Mouse (Mus musculus): ENCODE data around the gene Ntm. TPM values are rescaled to one million over a fixed set of nuclear protein-coding genes. Genes with fewer than 3 reads are reported as not detected.

The Ntm gene
- polyA plus RNA-seq, 1 experiment from 2014 or later: 20.7 TPM

GRCm38 (mm10) chr9:29433156-29433555 is 529.8 kb downstream of the Ntm start:
- H3K27ac ChIP-seq: no peak overlapping the region

DNA sequence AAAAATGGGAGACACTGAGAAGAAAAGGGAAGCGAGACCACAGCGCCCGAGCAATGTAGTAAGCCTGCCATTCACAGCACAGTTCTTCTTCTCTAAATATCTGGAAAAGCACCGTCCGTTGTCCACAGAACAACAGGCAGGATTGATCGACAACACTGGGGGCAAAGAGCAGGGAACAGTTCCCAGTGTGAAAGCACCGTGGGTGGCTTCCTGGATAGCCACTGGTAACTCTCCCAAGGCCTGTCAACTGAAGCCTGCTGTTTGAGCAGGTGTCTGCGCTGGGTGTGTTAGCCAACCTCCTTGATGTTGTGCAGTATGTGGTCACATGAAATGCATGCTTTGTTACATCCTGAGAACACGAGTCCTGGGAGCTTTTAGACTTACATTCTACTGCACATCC is 531.4 kb downstream of the Ntm start:
- 75% methylated on average over 9 of the region's 9 CpGs for WGBS
- peaks cover 55% of the 10 kb centered on the region for H3K27me3 ChIP-seq (ENCODE audit: insufficient read depth, poor library complexity, severe bottlenecking)

More at GRCm38 (mm10) chr9:29433156-29433555, 529.8 kb downstream of the Ntm start:
- no peak overlapping the region for H3K4me3 ChIP-seq
- 14% methylated on average over 7 of the region's 7 CpGs for WGBS
- no peak for DNase-seq (ENCODE audit: low spot score)
- peaks cover 29% of the 10 kb centered on the region for H3K4me1 ChIP-seq
- no peaks in the 10 kb centered on the region for H3K36me3 ChIP-seq
- H3K27me3 ChIP-seq (ENCODE audit: insufficient read depth, poor library complexity, severe bottlenecking): peaks cover 63% of the 10 kb centered on the region
- H3K9me3 ChIP-seq: no peaks in the 10 kb centered on the region

GRCm38 (mm10) chr9:29430189-29430588 is 532.8 kb downstream of the Ntm start:
- WGBS: 81% methylated on average over 3 of the region's 3 CpGs

More for the DNA sequence above, 531.4 kb downstream of the Ntm start:
- H3K4me1 ChIP-seq: peaks cover 29% of the 10 kb centered on the region
- H3K27ac ChIP-seq: no peak overlapping the region
- no peaks in the 10 kb centered on the region for H3K9me3 ChIP-seq
- no peaks in the 10 kb centered on the region for H3K36me3 ChIP-seq
- H3K4me3 ChIP-seq: no peak overlapping the region
- no peak for DNase-seq (ENCODE audit: low spot score)

GRCm38 (mm10) chr9:29428322-29428721 is 534.6 kb downstream of the Ntm start:
- Histone ChIP-seq H3K4me3 (no peak overlapping the region), H3K36me3 (no peaks in the 10 kb centered on the region), H3K4me1 (peaks cover 12% of the 10 kb centered on the region), H3K27me3 (ENCODE audit: insufficient read depth, poor library complexity, severe bottlenecking) (peaks cover 43% of the 10 kb centered on the region), H3K27ac (no peak overlapping the region), H3K9me3 (no peaks in the 10 kb centered on the region)
- no peak for DNase-seq (ENCODE audit: low spot score)
- 25% methylated on average over 7 of the region's 7 CpGs for WGBS

More at GRCm38 (mm10) chr9:29430189-29430588, 532.8 kb downstream of the Ntm start:
- peaks cover 29% of the 10 kb centered on the region for H3K4me1 ChIP-seq
- no peaks in the 10 kb centered on the region for H3K36me3 ChIP-seq
- DNase-seq (ENCODE audit: low spot score): no peak
- no peak overlapping the region for H3K27ac ChIP-seq
- no peak overlapping the region for H3K4me3 ChIP-seq
- H3K9me3 ChIP-seq: no peaks in the 10 kb centered on the region
- H3K27me3 ChIP-seq (ENCODE audit: insufficient read depth, poor library complexity, severe bottlenecking): peaks cover 43% of the 10 kb centered on the region

DNA sequence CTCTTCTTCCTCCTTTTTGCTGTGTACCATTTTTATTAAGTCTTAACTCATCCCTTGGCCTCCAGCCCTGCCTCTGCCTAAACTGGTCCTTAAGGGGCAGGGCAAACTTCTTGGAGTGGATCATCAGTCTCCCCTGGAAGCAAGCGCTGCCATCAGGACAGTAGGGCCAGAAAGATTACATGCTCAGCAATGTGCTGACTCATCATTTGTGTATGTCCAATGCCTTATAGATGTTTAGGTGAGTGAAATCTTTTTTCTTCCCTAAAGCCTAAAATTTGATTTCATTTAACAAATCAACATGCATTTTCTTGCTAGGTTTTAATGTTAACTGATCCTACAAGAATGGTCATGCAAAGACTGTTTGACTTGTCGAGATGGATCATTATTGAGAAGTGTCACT is 536.7 kb downstream of the Ntm start:
- 83% methylated on average over 2 of the region's 2 CpGs for WGBS

DNA sequence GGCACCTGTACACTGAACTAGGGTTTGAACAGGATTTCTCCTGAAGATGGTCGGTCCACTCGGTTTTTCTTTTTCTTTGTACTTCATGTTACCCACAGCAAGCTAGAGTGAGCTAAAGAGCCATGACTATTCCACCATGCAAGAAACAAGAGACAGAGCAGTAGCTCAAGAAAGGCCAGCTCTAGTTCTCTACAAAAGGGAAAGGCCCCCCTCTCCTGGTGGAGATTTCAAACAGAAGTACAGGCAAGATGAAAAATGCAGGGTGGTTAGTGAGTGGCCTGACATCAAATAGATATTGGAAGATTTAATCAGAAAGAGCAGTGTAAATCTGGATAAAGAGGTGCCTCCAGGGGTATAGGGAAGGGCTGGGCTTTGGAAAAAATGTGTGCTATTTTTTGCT is 547.4 kb downstream of the Ntm start:
- Histone ChIP-seq H3K4me1 (peaks cover 8% of the 10 kb centered on the region; the same call in 1 of the 2 replicates), H3K27ac (no peak overlapping the region), H3K9me3 (no peaks in the 10 kb centered on the region), H3K27me3 (ENCODE audit: insufficient read depth, poor library complexity, severe bottlenecking) (peaks cover 62% of the 10 kb centered on the region), H3K36me3 (no peaks in the 10 kb centered on the region), H3K4me3 (no peak overlapping the region)
- DNase-seq (ENCODE audit: low spot score): no peak
- WGBS: 79% methylated on average over 2 of the region's 2 CpGs

More for the DNA sequence above, 536.7 kb downstream of the Ntm start:
- DNase-seq (ENCODE audit: low spot score): no peak
- Histone ChIP-seq H3K36me3 (no peaks in the 10 kb centered on the region), H3K4me1 (peaks cover 7% of the 10 kb centered on the region), H3K27ac (no peak overlapping the region), H3K9me3 (no peaks in the 10 kb centered on the region), H3K27me3 (ENCODE audit: insufficient read depth, poor library complexity, severe bottlenecking) (peaks cover 39% of the 10 kb centered on the region), H3K4me3 (no peak overlapping the region)

GRCm38 (mm10) chr9:29413126-29413525 is 549.8 kb downstream of the Ntm start:
- Histone ChIP-seq H3K9me3 (no peaks in the 10 kb centered on the region), H3K27me3 (ENCODE audit: insufficient read depth, poor library complexity, severe bottlenecking) (peaks cover 71% of the 10 kb centered on the region), H3K4me1 (peaks cover 8% of the 10 kb centered on the region; the same call in 1 of the 2 replicates), H3K36me3 (no peaks in the 10 kb centered on the region), H3K4me3 (no peak overlapping the region), H3K27ac (no peak overlapping the region)
- no peak for DNase-seq (ENCODE audit: low spot score)
- WGBS: 56% methylated on average over 4 of the region's 4 CpGs

DNA sequence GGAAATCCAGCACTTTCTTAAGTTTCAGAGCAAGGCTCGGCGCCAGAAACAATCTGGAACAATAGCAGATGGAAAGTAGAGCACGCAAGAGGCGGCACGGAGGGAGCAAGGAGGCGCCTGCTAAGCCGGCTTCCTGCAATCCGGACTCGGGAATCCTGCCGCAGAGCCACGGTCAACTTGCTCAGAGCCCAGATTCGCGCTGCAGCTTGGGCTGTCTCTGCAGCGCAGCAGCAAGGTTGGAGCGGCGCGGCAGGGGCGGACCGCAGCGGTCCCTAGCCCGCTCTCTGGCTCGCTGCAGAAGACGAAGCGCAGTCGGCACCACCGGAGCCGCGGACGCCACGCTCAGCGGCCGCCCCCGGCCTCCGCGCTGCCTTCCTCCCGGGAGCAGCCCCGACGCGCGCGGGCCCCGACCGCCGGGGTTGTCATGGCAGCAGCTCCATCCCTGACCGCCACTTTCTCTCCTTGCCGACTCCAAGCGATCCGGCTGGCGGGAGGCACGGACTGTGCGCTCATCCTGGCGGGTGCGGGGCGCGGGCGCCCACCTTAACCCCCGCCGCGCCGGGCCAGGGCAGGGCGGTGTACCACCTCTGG is 550.7 kb downstream of the Ntm start:
- peak overlapping the region; percentile 72 for H3K4me3 ChIP-seq
- H3K27ac ChIP-seq: peak overlapping the region; percentile 83
- no peaks in the 10 kb centered on the region for H3K9me3 ChIP-seq
- peaks cover 64% of the 10 kb centered on the region for H3K27me3 ChIP-seq (ENCODE audit: insufficient read depth, poor library complexity, severe bottlenecking)
- H3K36me3 ChIP-seq: no peaks in the 10 kb centered on the region
- DNase-seq (ENCODE audit: low spot score): peak; percentile 79
- WGBS: under 1% methylated on average over 61 of the region's 61 CpGs
- H3K4me1 ChIP-seq: peaks cover 8% of the 10 kb centered on the region; the same call in 1 of the 2 replicates

DNA sequence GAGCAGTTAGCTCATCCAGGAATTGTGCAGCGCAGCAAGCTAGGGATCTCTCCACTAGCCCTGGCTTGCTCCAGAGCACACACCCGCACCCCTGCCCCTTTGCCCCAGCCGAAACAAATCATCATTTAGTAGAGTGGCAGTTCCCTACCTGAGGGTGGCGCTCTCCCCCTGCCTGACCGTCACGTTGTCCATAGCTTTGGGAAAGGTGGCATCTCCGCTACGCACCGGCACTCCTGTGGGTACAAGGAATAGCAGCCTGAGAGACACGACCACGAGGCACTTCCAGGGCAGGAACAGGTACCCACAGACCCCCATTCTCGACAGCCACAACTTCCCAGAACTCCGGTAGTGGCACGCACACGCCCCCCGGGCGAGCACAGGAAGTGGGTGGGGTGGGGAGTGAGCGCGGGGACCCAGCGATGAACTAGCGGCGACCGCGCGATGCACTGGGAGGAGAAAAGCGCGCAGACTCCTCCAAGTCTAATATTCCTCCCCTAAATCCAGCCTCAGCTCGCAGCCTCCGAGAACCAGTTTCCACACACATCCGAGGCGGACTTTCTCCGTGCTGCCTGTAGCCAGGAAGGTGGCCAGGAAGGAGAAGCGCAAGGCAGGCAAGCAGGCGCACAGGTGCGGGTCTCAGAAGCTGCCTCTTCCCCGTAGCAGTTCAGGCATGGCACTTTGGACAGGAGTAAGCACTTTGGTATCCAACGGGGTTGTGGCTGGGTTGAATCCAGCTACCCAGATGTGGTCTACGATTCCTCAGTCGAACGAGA is 551.3 kb downstream of the Ntm start:
- Histone ChIP-seq H3K27ac (peak overlapping the region; percentile 83), H3K4me1 (peaks cover 8% of the 10 kb centered on the region; the same call in 1 of the 2 replicates), H3K4me3 (peak overlapping the region; percentile 72), H3K9me3 (no peaks in the 10 kb centered on the region), H3K36me3 (no peaks in the 10 kb centered on the region), H3K27me3 (ENCODE audit: insufficient read depth, poor library complexity, severe bottlenecking) (peaks cover 57% of the 10 kb centered on the region)
- peak; percentile 78 for DNase-seq (ENCODE audit: low spot score)
- WGBS: under 1% methylated on average over 40 of the region's 40 CpGs

DNA sequence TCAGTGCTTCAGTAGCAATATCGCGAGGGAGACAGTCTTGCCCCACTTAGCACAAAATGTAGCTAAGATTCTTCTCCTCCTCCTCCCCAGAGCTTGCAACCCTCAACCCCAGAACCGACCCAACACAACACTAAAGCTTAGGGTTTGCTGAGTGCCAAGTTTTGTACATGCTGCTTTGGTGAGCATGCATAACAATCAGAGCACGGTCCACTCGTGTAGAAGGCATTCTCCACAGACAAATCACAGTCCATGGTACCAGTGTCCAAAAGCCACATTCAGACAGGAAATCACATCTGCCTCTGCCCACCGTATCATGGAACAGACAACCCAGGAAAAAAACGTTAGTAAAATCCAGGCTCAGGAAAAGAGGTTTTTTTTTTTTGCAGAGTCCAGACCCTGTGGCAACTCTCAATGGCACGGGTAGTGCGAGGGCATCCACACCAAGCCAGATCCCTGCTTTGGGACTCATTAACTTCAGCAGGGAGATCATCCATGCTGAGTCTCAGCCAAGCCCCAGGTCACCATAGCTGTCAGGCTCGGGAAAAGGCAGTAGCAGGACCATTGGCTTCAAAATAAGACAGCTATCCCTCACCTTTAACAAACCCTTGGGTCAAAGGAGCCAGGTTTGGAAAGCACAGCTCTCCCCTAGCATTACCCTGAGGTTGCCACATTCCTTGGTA is 552.1 kb downstream of the Ntm start:
- peaks cover 51% of the 10 kb centered on the region for H3K27me3 ChIP-seq (ENCODE audit: insufficient read depth, poor library complexity, severe bottlenecking)
- DNase-seq (ENCODE audit: low spot score): no peak
- H3K4me1 ChIP-seq: peaks cover 8% of the 10 kb centered on the region; the same call in 1 of the 2 replicates
- H3K4me3 ChIP-seq: peak overlapping the region; percentile 72
- H3K27ac ChIP-seq: 0 out of 2 replicates have a peak overlapping the region, but pooled peaks have one; percentile 16
- H3K36me3 ChIP-seq: no peaks in the 10 kb centered on the region
- 51% methylated on average over 10 of the region's 10 CpGs for WGBS
- no peaks in the 10 kb centered on the region for H3K9me3 ChIP-seq

DNA sequence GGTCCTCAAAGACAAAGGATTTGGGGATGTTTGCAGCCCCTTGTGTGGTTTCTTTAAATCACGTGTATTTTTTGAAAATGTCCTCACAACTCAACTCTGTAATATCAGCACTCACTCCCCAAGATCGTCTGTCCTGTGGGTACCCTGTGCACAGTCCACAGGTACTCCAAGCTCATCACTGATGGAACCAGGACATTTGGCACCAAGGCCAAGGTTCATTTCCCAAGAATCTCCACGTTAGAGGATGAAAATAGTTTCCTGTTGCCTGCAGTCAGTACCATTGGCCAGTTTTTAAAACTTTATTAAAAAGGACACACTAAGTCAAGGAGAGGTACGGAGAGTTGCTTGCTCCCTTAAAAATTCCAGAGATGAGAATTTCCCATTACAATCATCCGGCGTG is 552.7 kb downstream of the Ntm start:
- Histone ChIP-seq H3K36me3 (no peaks in the 10 kb centered on the region), H3K4me1 (peaks cover 8% of the 10 kb centered on the region; the same call in 1 of the 2 replicates), H3K4me3 (0 out of 2 replicates have a peak overlapping the region, but pooled peaks have one; percentile 72), H3K27ac (no peak overlapping the region), H3K9me3 (no peaks in the 10 kb centered on the region), H3K27me3 (ENCODE audit: insufficient read depth, poor library complexity, severe bottlenecking) (peaks cover 47% of the 10 kb centered on the region)
- 72% methylated on average over 6 of the region's 6 CpGs for WGBS
- DNase-seq (ENCODE audit: low spot score): no peak

- no peaks in the 10 kb centered on the region for H3K36me3 ChIP-seq
- no peak for DNase-seq (ENCODE audit: low spot score)
- peaks cover 38% of the 10 kb centered on the region for H3K27me3 ChIP-seq (ENCODE audit: insufficient read depth, poor library complexity, severe bottlenecking)
- H3K9me3 ChIP-seq: no peaks in the 10 kb centered on the region
- H3K4me3 ChIP-seq: no peak overlapping the region
- H3K4me1 ChIP-seq: peaks cover 8% of the 10 kb centered on the region; the same call in 1 of the 2 replicates
- WGBS: 48% methylated on average over 8 of the region's 8 CpGs
- H3K27ac ChIP-seq: no peak overlapping the region
Observed at GRCm38 (mm10) chr9:29409216-29409907, 553.6 kb downstream of the Ntm start.

All from heart, embryonic 10.5 days (tissue).